Mouse (Mus musculus): ENCODE measurements around the gene Max.

Max gene

GRCm38 (mm10) chr12:76961052-76961931 is 709 bp downstream of the Max start:
- intact Hi-C loops (cut with DNase I), result no loop called here

GRCm38 (mm10) chr12:76957688-76958087 is 4.3 kb downstream of the Max start:
- intact Hi-C loops (cut with DNase I), result no loop called here

- intact Hi-C loops (cut with DNase I), result no loop called here
Measured at GRCm38 (mm10) chr12:76954698-76955423, 7.1 kb downstream of the Max start.

- intact Hi-C loops (cut with DNase I), result no loop called here
Measured at GRCm38 (mm10) chr12:76953750-76954363, 8.1 kb downstream of the Max start.

GRCm38 (mm10) chr12:76950330-76950729 is 11.7 kb downstream of the Max start:
- intact Hi-C loops (cut with DNase I), result no loop called here

- intact Hi-C loops (cut with DNase I), result no loop called here
Measured at GRCm38 (mm10) chr12:76948781-76949180, 13.2 kb downstream of the Max start.

GRCm38 (mm10) chr12:76948185-76948584 is 13.8 kb downstream of the Max start:
- intact Hi-C loops (cut with DNase I), result no loop called here

GRCm38 (mm10) chr12:76947487-76947886 is 14.5 kb downstream of the Max start:
- intact Hi-C loops (cut with DNase I), result no loop called here

GRCm38 (mm10) chr12:76943466-76943865 is 18.5 kb downstream of the Max start:
- intact Hi-C loops (cut with DNase I), result no loop called here

- intact Hi-C loops (cut with DNase I), result no loop called here
Measured at GRCm38 (mm10) chr12:76943046-76943445, 19.0 kb downstream of the Max start.

GRCm38 (mm10) chr12:76942476-76942875 is 19.5 kb downstream of the Max start:
- intact Hi-C loops (cut with DNase I), result no loop called here

- intact Hi-C loops (cut with DNase I), result no loop called here
Measured at GRCm38 (mm10) chr12:76941524-76941923, 20.5 kb downstream of the Max start.

GRCm38 (mm10) chr12:76938013-76938412 is 24.0 kb downstream of the Max start:
- intact Hi-C loops (cut with DNase I), result no loop called here

- intact Hi-C loops (cut with DNase I), result no loop called here
Measured at GRCm38 (mm10) chr12:76936211-76936610, 25.8 kb downstream of the Max start.

GRCm38 (mm10) chr12:76934438-76934837 is 27.6 kb downstream of the Max start:
- intact Hi-C loops (cut with DNase I), result no loop called here

- intact Hi-C loops (cut with DNase I), result no loop called here
Measured at GRCm38 (mm10) chr12:76932688-76933060, 29.3 kb downstream of the Max start.

- intact Hi-C loops (cut with DNase I), result no loop called here
Measured at GRCm38 (mm10) chr12:76931739-76932687, 30.0 kb downstream of the Max start.

- intact Hi-C loops (cut with DNase I), result no loop called here
Measured at GRCm38 (mm10) chr12:76930177-76930576, 31.8 kb downstream of the Max start.

GRCm38 (mm10) chr12:76927539-76927938 is 34.5 kb downstream of the Max start:
- intact Hi-C loops (cut with DNase I), result no loop called here

GRCm38 (mm10) chr12:76927012-76927411 is 35.0 kb downstream of the Max start:
- intact Hi-C loops (cut with DNase I), result no loop called here

- intact Hi-C loops (cut with DNase I), result no loop called here
Measured at GRCm38 (mm10) chr12:76926338-76926945, 35.6 kb downstream of the Max start.
